Mouse (Mus musculus): ENCODE data around the gene Rnf13.

DNA sequence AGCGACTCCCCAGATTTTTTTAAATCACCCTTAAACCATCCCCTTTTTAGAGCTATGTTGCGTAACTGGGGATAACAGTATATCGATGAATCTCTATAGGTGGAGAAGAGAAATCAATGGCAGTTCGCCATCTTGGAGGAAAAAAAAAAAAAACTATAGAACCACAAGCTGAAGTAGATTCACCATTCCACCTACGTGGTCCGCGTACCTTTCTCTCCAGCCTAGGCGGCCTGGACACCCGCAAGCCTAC is 110.7 kb downstream of the Rnf13 start:
- no peak for TF ChIP-seq POLR2A (IDR thresholded peaks at IDR 0.05; ENCODE audit: insufficient read length, low read depth)
- TF ChIP-seq SRF (IDR thresholded peaks at IDR 0.05; ENCODE audit: control insufficient read depth, insufficient read length, low read depth) = no peak
- no peak for TF ChIP-seq POLR2AphosphoS2 (IDR thresholded peaks at IDR 0.05; ENCODE audit: insufficient read length, low read depth)
- no peak for TF ChIP-seq TCF12 (IDR thresholded peaks at IDR 0.05; ENCODE audit: insufficient read depth, poor library complexity, severe bottlenecking)
- no peak for TF ChIP-seq CEBPB (IDR thresholded peaks at IDR 0.05; ENCODE audit: insufficient read depth, poor library complexity, severe bottlenecking)
- TF ChIP-seq MYOG (IDR thresholded peaks at IDR 0.05; ENCODE audit: control insufficient read depth in 1 of 3, insufficient read depth in 1 of 3, insufficient read length in 2 of 3, low read depth in 2 of 3) = no peak
- no peak for TF ChIP-seq USF1 (IDR thresholded peaks at IDR 0.05; ENCODE audit: low read depth)
- TF ChIP-seq E2F4 (IDR thresholded peaks at IDR 0.05; ENCODE audit: insufficient read depth) = no peak

All from myocyte (in vitro differentiated cells).